Mouse (Mus musculus) kidney, adult 8-10 months (tissue): ENCODE measurements at regions not wholly inside any gene's neighbourhood (a gene's known extent, or its start where the extent isn't known, plus 50 kb on each side); places are given as distances from the start of the nearest gene placed in this dataset.
"Not testable (repeated sequence)": the region's sequence is repeated elsewhere in the genome, so short reads cannot be mapped to it uniquely, and the experiment has no call there.

Source experiments
- DNase-seq, 2 experiments: peaks; one replicate each; pipeline ENCODE4 v3.0.0; 2022

DNA sequence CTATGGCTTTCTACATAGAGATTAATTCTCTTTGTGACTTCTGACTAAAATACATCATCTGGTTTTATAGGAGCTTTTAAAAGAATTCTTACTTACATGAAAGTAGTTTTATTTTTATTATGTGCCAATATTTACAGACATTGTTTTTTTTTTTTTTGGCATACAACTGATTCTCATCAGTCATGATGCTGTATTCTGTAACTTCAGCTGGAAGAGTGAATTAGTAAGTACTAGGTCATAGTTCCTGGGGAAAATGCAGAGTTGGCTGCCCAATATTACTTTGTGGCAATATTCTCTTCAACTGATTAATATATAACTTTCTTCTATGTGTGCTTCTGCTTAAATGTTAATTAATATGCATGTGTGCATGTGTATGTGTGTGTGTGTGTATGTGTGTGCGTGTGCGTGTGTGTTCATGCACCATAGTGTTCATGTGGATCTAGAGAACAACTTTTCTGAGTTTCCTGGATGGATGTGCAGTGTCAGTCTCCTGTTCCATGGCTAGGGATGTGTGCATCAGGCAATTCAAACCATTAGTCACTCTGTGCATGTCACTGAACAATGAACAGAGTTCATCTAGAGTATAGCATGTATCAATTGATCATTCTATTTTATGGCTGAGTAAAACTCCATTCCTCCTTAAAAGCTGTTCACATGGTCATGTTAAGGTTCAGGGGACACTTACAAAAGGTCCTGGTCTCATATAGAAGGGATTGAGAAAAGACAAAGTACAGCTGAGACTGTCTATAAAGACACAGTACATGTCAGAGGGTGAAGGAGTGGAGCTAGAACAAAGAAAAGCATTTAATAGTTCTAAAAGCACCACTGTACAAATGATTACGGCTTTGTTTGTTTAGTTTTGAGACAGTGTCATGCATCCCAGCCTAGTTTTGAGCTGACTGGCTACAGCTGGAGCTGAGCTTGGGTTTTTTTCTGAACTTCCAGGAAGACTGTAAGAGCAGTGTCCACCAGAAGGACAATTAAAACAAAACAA lies 431.8 kb downstream of the Lmo7 start:
- no peak for DNase-seq

DNA sequence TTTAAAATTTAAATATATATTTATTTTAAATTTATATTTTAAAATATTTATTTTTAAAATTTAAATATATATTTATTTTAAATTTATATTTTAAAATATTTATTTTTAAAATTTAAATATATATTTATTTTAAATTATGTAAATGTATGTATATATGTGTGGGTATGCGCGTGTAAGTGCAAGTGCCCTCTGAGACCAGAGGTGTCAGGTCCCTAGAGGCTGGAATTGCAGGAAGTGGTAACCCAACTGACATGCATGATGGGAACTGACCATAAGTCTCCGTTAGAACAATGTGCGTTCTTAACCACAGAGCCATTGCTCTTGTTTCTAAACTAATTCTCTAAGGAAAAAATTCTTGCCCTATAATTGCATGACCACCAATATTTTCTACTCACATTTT lies 420.7 kb downstream of the Lmo7 start:
- DNase-seq, result not testable (repeated sequence)

DNA sequence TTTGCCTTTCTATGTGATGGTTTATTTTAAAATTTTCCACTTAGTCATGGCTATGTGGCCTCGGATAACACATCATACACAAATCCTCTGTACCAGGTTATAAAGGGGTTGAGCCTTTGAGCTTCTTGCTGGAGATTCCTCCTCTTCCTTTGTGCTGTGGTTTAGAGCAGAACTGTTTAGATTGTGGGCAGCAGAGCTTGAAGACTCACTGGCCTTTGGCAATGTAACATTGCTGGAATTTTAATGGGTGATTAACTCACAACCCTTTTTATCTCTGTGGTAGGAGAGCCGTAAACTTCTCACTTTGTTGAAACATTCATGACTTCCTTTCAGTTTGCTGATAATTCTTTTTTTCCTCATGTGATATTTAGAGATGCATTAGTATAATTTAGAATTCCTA lies 413.0 kb downstream of the Lmo7 start:
- peak in 1 of 2 experiments; percentile 4 for DNase-seq

DNA sequence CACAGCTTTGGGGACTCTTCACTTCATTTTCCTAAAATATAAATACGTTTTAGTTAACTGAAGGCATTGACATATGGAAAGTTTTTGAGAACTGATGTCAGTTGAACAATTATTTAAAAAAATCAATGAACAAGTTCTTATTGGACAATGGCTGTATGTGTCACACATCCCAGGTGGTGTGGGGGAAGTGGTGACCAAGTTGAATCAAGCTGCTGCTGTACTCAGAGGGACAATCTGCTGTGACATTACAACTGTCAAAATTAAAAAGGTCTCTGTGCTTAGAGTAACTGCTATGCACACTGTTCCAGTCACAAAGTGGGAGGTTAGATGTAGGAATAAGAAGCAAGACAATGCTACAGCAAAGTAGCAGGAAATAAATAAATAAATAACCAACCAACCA lies 409.2 kb downstream of the Lmo7 start:
- no peak for DNase-seq

DNA sequence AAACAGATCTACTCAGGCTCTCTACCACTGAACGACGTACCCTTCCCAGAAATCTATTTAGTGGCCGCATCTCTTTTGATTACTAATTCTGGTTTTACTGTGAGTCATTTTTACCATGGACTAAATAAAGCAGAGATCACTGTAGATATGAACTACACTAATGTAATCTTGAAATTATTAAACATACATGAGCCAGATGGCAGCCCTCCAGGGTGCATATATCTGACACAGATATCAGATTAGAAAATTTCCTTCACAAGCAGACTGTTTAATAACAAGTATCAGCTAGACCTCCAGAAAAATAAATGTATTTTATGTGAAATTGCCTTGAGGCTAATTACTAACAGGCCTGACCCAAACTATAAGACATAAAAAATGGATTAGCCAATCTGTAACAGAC lies 388.4 kb downstream of the Lmo7 start:
- no peak for DNase-seq

DNA sequence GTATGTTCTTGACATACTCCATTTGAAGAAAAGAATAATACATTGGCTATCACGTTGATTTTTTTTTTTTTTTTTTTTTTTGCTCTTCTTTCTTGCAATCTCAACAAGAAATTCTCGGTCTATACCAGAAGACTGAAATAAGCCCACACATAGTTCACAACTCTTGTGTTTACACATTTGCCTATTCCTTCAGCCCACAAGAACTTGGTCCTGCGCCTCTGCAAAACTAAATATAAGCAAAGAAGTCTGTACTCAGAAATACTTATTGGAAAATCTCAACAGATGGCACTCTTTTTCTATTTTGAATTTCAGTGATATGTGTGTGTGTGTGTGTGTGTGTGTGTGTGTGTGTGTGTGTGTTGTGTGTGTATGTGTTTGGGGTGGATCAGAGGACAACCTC lies 376.4 kb downstream of the Lmo7 start:
- no peak for DNase-seq

DNA sequence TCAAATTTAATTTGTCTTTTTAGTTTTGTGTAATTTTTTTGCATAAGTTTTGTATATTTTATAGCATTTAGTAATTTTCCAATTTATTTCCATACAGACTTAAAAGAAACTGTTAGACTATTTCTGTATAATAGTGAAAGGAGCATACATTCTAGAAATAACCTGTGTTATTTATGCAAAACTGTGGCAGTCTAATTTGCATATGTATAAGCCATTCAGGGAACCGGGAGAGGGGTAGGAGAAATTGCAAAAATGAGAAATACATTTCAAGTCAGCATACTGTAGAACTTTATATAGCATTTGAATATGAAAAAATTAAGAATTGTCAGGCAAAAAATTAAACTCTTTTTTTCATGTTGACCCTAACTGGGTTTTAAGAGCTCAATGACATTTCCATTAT lies 364.3 kb downstream of the Lmo7 start:
- DNase-seq, result no peak

DNA sequence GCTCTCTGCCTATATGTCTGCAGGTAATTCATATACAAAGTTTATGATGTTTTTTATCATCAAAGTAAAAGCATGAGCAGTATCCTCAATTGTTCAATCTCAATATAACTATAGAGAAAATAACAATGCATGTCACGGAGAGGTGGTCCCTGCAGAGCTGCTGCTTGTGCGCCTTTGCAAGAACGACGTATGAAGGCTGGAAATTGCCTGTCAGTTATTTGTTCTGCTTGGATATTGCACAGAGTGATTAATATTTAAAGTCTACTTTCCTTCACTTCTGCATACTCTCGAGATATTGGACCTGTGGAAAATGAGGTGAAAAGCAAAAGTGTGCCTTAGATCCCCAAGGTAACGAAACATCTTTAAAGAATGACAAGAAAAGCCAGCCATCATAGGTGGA lies 362.8 kb downstream of the Lmo7 start:
- no peak for DNase-seq

DNA sequence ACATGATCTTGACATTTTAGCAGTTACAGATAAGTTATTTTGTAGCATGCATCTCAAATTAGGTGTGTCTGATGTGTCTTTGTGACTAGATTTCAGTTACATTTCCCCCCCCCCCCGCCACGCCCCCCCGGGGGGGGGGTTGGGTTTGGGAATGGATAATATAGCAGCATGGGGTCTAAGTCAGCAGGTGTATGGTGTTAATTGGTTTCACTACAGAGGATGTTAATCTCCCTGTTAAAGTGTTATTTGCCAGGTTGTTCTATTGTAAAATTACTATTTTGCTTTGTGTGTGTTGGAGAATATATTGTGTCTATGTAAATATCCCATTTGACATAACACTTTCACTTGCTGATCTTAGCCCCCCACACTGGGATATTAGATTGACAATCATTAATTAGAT lies 319.2 kb downstream of the Lmo7 start:
- DNase-seq, result no peak

DNA sequence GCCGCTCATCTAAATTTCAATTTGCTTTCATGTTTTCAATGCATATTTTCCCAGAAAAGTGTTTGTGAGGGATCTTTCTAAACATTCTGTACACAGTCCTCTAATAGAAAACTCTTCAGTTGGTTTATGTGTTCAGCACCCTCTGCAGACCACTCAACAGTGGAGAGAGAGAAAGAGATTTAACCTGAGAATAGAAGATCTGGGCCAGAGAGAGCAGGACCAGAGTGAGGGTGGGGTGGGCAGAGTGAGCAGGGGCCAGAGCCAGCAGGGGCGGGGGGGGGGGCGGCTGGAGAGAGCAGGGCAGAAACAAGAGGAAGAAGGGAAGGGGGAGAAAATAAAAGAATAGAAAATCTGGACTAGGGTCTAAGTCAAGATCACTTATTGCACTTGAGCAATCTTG lies 318.7 kb downstream of the Lmo7 start:
- no peak for DNase-seq

DNA sequence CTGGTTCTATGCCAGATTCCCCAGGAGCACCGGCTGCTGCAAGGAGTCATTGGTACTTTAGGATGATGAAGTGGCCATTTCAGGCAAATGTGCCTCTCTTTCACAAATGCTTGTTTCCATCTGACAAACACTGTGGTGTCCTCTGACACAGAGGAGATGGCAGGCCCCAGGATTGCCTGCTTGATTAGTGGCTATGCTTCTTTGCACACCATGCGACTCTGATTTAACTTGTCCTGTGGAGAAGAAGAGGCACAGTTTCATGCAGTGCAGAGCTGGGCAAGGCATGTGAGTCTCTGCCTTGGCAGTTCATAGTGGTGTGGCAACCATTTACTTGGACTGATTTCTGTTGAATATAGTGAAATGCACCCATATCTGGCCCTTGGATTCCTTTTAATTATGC lies 308.4 kb downstream of the Lmo7 start:
- no peak for DNase-seq

DNA sequence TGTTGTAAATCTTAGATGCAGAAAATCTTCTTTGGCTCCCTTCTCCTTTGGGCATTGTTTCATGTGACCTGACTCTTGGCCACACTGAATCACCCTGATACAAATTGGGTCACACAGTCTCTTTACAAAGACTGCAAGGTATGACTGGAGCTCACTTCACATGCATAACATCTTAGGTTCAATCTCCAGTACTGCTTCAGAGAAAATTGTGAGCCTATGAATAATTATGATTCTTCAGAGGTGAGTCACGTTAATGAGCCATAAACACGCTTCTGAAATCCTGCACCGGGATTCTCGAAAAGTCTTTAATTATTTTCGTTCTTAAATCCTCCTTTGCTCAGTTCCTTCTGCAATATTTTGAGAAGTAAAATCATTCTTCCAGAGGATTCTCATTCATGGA lies 307.7 kb downstream of the Lmo7 start:
- no peak for DNase-seq

DNA sequence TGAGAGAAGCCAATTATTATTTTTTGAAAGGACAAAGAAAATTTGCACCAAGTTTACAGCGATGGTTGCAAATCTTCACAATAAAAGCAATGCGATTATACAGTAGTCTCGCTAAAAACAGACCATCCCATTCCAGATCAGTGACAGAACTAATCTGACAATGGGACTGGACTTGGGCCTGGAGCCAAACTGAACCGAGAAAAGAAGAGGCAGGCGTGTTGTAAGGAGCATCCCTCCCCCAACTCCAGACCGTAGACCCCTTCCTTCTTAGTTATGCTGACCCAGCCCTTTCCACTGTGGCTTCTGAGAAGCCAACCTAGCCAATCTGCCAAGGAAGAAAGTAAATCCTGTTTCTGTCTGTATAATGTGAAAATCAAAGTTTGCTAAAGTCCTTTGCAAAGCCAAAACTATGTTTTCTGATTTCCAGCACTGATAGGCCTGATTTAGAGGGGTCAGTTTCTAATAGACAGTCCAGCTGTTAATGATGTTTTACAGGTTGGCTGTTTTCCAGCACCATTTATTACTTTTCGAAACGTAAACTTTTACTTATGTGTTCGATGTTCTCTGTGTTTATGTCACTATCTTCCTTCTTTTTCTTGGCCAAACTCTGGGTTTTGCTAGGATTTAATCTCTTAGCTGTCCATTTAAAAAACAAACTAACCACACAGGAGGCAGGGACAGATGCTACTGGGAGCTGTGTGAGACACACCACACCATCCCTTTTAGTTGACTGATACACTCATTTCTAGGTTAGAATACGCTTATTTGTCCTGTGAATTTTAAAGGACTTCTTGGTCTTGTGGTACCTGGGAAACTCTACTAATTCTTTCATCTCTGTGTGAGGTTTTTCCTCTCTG lies 301.5 kb downstream of the Lmo7 start:
- DNase-seq, result no peak

DNA sequence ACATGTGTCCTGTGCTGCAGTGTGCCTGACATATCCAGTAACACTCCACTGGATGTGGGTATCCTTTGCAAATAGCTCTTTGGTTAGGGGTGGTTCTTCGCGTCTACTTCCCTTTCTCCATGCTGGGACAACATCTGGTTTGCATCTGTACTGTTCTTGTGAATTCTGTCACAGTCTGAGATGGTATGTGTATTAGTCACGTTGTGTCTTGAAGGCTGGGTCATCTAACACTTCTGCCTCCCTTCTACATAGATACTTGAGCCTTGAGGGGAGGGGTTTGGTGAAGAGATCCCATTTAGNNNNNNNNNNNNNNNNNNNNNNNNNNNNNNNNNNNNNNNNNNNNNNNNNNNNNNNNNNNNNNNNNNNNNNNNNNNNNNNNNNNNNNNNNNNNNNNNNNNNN lies 294.9 kb downstream of the Lmo7 start:
- no peak for DNase-seq

DNA sequence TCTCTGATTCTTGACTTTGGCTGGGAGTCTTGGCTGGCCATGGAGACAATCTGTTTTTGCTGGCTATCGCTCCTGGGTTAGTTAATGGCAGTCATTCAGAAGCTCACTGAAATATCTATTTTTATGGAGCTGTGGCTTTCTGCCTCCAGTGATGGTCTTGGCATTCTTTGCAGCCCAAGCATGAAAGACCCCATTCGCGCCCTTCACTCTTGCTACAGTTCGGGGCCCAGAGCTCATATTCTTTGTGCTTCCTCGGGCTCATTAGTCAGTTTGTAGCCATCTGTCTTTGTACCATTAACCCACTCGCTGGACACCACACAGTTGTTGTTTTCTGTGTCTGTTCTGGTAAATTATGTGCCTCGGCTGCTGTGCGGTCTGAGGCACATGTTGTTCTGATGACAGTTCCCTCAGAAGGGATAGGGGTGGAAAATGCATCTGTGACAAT lies 290.4 kb downstream of the Lmo7 start:
- no peak for DNase-seq

DNA sequence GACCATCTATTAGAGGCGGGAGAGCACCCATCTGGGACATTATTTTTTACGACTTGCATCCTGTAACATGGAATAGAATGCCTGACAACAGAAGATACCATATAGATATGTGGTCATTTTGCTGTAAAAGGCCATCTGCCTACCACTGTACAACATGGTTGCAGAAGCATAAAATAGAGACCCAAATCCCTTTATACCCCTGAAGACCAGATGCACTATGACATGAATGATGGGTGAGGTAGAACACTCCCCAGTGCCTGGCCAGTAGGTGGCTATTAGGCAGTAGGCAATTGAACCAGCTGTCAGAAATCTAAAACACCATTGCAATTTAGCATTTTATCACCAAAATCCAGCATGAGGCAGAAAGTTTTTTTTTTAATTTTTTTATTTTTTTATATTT lies 289.6 kb downstream of the Lmo7 start:
- DNase-seq, result no peak

DNA sequence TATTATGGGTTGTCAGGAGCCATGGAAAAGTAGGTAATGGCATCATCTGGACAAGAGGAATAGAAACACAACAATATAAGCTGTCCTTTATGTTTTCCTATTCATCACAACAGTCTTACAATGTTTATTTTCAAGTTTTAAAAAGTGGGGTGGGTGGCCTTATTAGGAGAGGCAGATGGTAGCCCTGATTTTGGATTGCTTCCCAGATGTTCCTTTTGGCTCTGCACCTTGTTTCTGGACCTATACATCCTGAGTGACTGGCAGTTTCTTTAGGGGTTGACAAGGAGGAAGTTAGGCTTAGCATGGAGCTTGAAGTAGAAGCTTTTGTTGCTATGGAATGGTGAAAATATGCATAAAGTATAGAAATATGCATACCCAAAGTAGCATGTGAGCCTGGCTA lies 286.8 kb downstream of the Lmo7 start:
- DNase-seq, result no peak

DNA sequence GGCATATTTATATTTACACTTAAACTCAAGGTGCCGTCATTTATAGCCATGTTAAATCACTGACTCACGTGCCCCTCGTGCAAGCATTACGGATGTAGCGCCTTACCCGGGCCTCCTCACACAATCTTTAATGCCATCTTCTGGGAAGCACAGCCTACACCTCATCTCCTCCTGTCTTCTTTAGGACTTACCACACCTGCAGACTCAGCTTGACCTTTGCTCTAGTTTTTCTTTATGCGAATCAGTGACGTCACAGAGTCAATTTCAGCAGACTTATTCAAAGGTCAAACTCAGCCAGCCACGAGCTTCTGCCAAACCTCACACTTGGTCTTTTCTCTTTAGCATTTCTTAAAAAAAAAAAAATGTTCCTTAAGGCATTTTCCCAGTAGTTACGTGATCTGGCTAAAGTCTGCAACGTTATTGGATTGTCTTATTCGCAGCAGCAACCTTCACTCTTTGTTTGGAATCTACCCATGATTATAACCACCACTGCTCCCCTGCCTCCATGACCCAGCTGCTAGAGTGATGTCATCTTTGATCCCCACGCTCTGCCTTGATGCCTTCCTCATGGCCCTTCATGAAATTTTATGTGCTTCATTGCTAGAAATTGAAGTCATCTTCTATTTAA lies 285.3 kb downstream of the Lmo7 start:
- peak in 1 of 2 experiments; percentile 13 for DNase-seq

DNA sequence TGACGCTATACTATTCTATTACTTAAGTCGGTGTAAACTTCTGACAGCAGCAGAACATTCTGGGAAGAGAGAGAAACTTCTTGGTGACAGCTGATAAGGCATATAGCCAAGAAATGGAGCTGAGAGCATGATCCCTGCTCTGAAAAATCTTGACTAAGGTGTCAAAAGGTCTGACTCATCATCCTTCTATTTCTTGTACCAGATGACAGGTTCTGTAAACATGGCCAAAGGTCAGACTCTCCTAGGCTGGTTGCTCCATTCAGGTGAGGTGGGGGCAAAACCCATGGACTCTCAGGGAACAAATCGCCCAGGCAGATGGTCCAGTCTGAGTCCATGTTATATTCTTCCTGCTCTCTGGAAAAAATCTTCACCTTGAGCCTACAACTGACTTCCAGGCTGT lies 283.5 kb downstream of the Lmo7 start:
- peak in 1 of 2 experiments; percentile 8 for DNase-seq

DNA sequence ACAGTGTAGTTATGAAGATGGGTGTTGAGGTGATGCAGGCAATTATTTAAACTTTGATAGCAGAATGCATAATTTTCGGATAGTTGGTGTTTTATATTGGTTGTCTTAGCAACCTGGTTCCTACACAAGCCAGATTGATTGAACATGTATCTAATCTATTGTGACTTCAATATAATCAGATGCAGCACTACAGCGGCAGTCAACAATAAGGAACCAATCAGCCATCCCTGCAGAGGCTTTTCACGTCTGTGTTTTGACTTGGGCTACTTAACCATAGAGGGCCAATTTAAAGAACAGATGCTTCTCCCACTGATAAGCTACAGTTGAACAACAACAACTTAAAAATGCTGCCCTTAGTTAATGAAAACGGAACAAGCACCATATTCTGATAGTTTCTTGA lies 267.8 kb downstream of the Lmo7 start:
- DNase-seq, result no peak

DNA sequence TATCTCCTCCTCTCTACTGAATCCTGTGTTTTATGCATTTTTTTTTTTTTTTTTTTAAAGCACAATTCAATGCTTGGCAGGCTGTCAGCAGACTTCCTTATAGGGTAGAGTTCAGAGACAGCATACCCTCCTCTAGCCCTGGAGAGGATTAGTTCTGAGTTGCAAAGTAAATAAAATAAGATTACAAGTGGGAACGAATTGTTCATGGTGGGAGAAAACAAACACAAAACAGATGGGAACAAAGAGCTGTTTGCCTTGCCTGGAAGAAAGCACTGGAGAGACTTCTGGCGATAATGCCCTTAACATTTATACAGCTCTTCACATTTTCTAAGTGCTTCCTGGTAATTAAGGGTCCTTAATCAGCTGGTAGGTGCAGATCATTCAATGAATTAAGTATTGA lies 254.6 kb downstream of the Lmo7 start:
- no peak for DNase-seq
